Mouse (Mus musculus) hindbrain, embryonic 16.5 days (tissue): ENCODE measurements around the gene Hnrnpul2. TPM values are rescaled to one million over a fixed set of nuclear protein-coding genes. Genes with fewer than 3 reads are reported as not detected.
"Not testable (repeated sequence)": the region's sequence is repeated elsewhere in the genome, so short reads cannot be mapped to it uniquely, and the experiment has no call there.

Experiments
- ATAC-seq: fragments of 200-750 bp; cut with Nextera tagmentation; 2 replicates; pipeline ENCODE4 v1.8.0; 2017; ENCODE audit warnings: moderate TSS enrichment, moderate library complexity
- H3K27ac ChIP-seq: fragments of 300-500 bp; sonication (generic); 2 replicates; pipeline ENCODE4 v1.5.1; 2014; ENCODE audit warnings: low read depth, mild to moderate bottlenecking, control low read depth, low read length, moderate library complexity
- H3K27me3 ChIP-seq: fragments of 300-500 bp; sonication (generic); replicated peaks from 2 replicates; pipeline ENCODE4 v1.6.1; 2014; ENCODE audit warnings: low read length; ENCODE audit not compliant: control insufficient read depth, insufficient read depth
- H3K36me3 ChIP-seq: fragments of 300-500 bp; sonication (generic); 2 replicates; pipeline ENCODE4 v1.6.1; 2014; ENCODE audit warnings: mild to moderate bottlenecking, low read length, moderate library complexity, mixed read lengths; ENCODE audit not compliant: control insufficient read depth, insufficient read depth
- H3K4me1 ChIP-seq: fragments of 300-500 bp; sonication (generic); 2 replicates; pipeline ENCODE4 v1.6.1; 2014; ENCODE audit warnings: low read depth, low read length; ENCODE audit not compliant: control insufficient read depth, insufficient read depth
- H3K4me2 ChIP-seq: fragments of 300-500 bp; sonication (generic); 2 replicates; pipeline ENCODE4 v1.6.1; 2014; ENCODE audit warnings: mild to moderate bottlenecking, low read length, control low read depth, moderate library complexity
- H3K4me3 ChIP-seq: fragments of 300-500 bp; sonication (generic); 2 replicates; pipeline ENCODE4 v1.5.1; 2014; ENCODE audit warnings: mild to moderate bottlenecking, low read length, control low read depth, moderate library complexity
- H3K9ac ChIP-seq: fragments of 300-500 bp; sonication (generic); 2 replicates; pipeline ENCODE4 v1.6.1; 2014; ENCODE audit warnings: low read depth, mild to moderate bottlenecking, control low read depth, low read length, moderate library complexity
- H3K9me3 ChIP-seq: fragments of 300-500 bp; sonication (generic); 2 replicates; pipeline ENCODE4 v1.6.1; 2014; ENCODE audit warnings: mild to moderate bottlenecking, low read length, moderate library complexity; ENCODE audit not compliant: control insufficient read depth
- WGBS: fragments of 180-500 bp; shearing (Covaris S2); extraction: QIAGEN DNeasy Blood & Tissue Kit; methylation state at CpG from one replicate; pipeline ENCODE4 v1.1.7; 2014; 5-methylcytosine and 5-hydroxymethylcytosine counted together
- polyA plus RNA-seq: library from polyadenylated mRNA; unstranded; fragments of >200 nt; fragmentation: Nextera tagmentation; extraction: Ambion mirVana; gene quantifications from 2 replicates; pipeline ENCODE4 v1.2.1, GENCODE M21; 2015

The Hnrnpul2 gene
- polyA plus RNA-seq, 1 experiment from 2014 or later: 5.8 TPM

DNA sequence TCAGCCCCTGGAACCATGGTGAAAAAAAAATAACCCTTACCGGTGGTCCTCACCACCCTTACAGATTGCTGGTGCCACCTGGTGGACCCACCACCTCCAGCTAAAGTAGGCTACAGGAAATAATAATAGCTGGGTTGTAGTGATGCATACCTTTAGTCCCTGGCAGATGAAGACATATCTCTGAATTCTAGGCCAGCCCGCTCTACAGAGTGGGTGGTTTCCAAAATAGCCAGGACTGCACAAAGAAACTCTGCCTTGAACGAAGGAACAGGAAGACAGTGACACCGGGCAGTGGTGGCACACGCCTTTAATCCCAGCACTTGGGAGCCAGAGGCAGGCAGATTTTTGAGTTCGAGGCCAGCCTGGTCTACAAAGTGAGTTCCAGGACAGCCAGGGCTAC lies 44.5 kb downstream of the Hnrnpul2 start:
- no peak for ATAC-seq
- 85% methylated on average over 6 of the region's 6 CpGs for WGBS
- H3K36me3 ChIP-seq: no peaks in the 10 kb centered on the region
- H3K27me3 ChIP-seq: no peaks in the 10 kb centered on the region
- no peaks in the 10 kb centered on the region for H3K4me1 ChIP-seq
- no peak overlapping the region for H3K4me2 ChIP-seq
- no peak overlapping the region for H3K4me3 ChIP-seq
- no peak overlapping the region for H3K27ac ChIP-seq
- no peak overlapping the region for H3K9ac ChIP-seq
- no peaks in the 10 kb centered on the region for H3K9me3 ChIP-seq

DNA sequence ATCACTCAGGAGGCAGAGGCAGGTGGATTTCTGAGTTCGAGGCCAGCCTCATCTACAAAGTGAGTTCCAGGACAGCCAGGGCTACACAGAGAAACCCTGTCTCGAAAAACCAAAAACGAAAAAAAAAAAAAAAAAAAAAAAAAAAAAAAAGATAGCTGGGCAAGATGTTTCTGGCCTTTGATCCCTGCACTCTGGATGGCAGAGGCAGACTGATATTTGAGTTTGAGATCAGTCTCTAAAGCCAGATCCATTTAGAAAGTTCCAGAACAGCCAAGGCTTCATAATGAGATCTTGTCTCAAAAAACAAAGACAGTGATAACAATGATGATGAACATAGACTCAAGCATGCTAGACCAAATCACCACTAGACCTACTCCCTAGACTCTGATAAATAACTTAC lies 50.6 kb downstream of the Hnrnpul2 start:
- H3K27me3 ChIP-seq, H3K4me3 ChIP-seq, H3K9ac ChIP-seq, H3K27ac ChIP-seq, ATAC-seq, H3K9me3 ChIP-seq: not testable (repeated sequence)
- Histone ChIP-seq H3K4me2 (peak overlapping the region; percentile 62), H3K36me3 (peaks cover 18% of the 10 kb centered on the region), H3K4me1 (peaks cover 11% of the 10 kb centered on the region)
- 87% methylated on average over 3 of the region's 3 CpGs for WGBS

DNA sequence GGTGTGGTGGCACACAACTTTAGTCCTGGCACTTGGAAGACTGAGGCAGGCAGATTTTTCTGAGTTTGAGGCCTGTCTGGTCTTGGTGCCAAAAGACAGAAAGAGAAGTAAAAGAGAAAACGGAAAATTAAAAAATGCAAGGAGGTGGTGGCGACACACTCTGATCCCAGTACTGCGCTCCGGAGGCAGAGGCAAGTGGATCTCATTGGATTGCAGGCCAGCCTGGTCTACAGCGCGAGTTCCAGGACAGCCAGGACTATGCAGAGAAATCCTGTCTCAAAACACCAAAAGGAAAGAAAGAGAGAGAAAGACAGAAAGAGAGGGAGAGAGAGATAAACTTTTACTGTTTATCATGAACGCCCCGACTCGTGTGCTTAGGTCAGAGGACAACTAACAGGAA lies 51.0 kb downstream of the Hnrnpul2 start:
- peak; percentile 41 for ATAC-seq
- H3K27me3 ChIP-seq: no peaks in the 10 kb centered on the region
- H3K4me1 ChIP-seq: peaks cover 11% of the 10 kb centered on the region
- peak overlapping the region; percentile 75 for H3K4me3 ChIP-seq
- 58% methylated on average over 9 of the region's 9 CpGs for WGBS
- H3K36me3 ChIP-seq: peaks cover 22% of the 10 kb centered on the region
- H3K9ac ChIP-seq: peak overlapping the region; percentile 66
- peak overlapping the region; percentile 76; the same call in 1 of the 2 replicates for H3K27ac ChIP-seq
- H3K9me3 ChIP-seq: no peaks in the 10 kb centered on the region
- peak overlapping the region; percentile 62 for H3K4me2 ChIP-seq

DNA sequence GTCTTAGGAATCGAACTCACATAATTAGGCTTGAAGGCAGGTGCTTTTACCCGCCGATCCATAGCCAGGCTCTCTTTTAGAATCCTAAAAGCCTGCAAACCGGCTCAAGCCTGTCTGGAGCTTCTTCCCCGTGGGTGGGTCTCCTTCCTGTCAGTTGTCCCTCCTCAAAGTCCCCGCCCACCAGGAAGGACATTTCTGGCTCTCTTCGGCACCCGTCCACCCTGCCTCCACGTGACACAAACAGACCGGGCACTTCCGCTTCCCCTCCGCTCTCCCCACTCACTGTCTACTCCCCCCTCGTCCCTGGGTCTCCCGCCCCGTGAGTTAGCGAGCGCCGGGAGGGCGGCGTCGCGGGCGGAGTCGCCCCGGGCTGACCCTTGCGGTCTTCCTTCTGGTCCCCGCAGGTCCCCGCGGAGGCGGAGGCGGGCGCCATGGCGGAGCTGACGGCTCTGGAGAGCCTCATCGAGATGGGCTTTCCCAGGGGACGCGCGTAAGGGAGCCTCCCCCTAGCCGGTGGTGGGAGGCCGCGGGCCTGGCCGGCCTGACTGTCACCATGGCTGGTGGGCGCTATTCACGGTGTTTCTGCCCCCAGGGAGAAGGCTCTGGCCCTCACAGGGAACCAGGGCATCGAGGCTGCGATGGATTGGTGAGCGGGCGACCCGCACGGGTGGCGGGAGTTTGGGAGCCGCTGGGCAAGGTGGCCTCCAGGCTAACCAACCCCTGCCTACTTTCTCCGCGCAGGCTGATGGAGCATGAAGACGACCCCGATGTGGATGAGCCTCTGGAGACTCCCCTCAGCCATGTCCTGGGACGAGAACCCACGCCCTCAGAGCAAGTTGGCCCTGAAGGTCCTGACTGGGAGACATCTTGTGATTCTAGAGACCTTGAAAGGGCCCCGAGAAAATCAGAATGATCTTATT lies 51.7 kb downstream of the Hnrnpul2 start, which contains the start of gene Ubxn1:
Gene Ubxn1 (plus strand): TSS at position 230 of the 920 bp plus-strand sequence.
- peak within 1 kb of the TSS; percentile 86 for H3K9ac ChIP-seq
- peak within 1 kb of the TSS; percentile 76 for H3K27ac ChIP-seq
- ATAC-seq: peak; percentile 97
- H3K27me3 ChIP-seq: no peaks in the 10 kb centered on the region
- H3K36me3 ChIP-seq: peaks cover 25% of the 10 kb centered on the region
- 2% methylated on average over 59 of the region's 59 CpGs for WGBS
- H3K4me2 ChIP-seq: peak within 1 kb of the TSS; percentile 81
- H3K9me3 ChIP-seq: no peaks in the 10 kb centered on the region
- H3K4me3 ChIP-seq: peak within 1 kb of the TSS; percentile 75
- H3K4me1 ChIP-seq: peaks cover 11% of the 10 kb centered on the region

DNA sequence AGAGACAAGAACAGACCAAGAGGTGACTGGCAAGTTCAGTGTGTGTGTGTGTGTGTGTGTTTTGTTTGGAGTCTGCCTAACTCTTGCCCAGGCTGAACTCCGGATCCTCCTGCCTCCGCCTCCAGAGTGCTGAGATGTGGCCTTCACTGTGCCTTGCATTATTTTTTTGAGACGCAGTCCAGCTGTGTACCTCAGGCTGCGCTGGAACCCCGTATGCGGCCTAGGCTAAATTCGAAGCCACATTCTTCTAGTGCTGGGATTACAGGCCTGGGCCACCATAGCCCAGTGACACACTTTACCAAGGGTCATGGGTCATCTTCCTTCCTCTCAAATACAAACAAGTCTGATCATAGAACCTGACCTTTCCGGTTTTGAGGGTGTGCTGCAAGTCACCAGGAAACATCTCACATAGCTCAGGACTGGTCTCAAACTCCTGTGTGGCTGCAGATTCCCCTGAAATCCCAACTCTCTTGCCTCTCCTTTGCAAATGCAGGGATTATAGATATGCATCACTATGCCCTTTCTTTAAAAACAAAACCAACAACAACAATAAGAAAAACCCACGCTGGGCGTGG lies 52.5 kb downstream of the Hnrnpul2 start:
- peak overlapping the region; percentile 81 for H3K4me2 ChIP-seq
- no peaks in the 10 kb centered on the region for H3K9me3 ChIP-seq
- H3K36me3 ChIP-seq: peaks cover 26% of the 10 kb centered on the region
- H3K4me1 ChIP-seq: peaks cover 11% of the 10 kb centered on the region
- H3K4me3 ChIP-seq: peak overlapping the region; percentile 75
- no peak overlapping the region for H3K27ac ChIP-seq
- H3K9ac ChIP-seq: peak overlapping the region; percentile 86
- ATAC-seq: no peak
- no peaks in the 10 kb centered on the region for H3K27me3 ChIP-seq
- WGBS: 78% methylated on average over 10 of the region's 10 CpGs

DNA sequence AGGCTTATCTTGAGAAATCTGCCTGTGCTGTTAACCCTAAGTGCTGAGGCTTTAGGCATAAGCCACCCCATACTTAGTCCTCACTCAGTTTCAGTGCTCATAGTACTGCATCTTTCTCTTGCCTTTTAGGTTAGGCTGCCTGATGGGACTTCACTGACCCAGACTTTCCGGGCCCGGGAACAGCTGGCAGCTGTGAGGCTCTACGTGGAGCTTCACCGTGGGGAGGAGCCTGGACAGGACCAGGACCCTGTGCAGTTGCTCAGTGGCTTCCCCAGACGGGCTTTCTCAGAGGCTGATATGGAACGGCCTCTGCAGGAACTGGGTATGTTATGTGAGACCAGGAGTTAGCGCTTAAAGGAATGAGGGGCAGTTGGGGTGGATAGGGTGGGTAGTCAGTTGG lies 55.2 kb downstream of the Hnrnpul2 start:
- Histone ChIP-seq H3K4me2 (no peak overlapping the region), H3K4me3 (no peak overlapping the region), H3K9ac (no peak overlapping the region), H3K36me3 (peaks cover 30% of the 10 kb centered on the region), H3K4me1 (peaks cover 18% of the 10 kb centered on the region), H3K9me3 (no peaks in the 10 kb centered on the region), H3K27ac (no peak overlapping the region), H3K27me3 (no peaks in the 10 kb centered on the region)
- WGBS: 96% methylated on average over 7 of the region's 7 CpGs
- no peak for ATAC-seq

DNA sequence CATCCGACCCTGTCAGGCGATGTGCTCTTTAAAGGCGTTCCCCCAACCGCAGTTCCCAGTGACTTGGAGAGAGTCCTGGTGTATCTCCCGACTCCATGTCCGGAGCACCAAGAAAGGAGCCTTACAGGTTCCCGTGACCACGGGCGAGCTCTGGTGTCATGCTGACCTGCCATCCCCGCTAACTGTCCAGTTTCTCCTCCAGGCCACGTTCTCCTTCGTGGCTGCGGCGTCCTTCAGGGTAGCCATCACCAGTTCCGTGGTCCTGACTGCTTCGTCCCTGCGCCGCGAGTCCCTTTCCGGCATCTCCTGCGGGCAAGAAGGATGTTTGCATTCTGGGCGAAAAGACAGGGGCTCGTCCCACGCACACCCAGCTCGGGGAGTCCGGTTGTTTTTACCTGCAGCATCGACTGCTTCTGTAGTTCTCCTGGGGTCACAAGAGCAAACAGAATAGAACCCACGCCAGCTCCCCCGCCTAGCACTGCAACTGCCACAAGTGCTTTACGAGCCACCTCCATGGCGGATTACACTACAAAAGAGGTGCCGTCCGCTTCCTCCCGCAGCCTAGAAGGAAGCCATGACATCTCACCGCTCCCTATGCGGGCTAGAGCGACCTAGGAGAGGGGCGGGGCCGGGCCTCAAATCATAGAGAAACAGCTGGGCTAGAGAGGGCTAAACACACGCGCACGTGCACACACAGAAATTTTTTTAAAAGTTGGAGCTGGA lies 60.7 kb downstream of the Hnrnpul2 start, which contains the start of gene Uqcc3:
Gene Uqcc3 (minus strand): TSS at position 613 of the 723 bp plus-strand sequence.
- no peaks in the 10 kb centered on the region for H3K9me3 ChIP-seq
- peak; percentile 96 for ATAC-seq

DNA sequence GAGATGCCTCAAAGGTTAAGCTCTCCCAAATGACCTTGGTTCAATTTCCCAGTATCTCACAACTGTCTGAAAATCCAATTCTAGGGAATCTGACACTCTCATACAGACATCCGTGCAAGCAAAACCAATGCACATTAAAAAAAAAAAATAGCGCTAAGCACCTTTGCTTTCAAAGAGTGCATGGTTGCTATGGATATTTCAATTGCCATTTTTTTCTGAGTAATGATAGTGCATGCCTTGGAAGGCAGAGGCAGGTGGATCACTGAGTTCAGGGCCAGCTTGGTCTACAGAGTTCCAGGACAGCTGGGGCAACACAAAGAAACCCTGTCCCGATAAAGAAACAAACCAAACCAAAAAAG lies 61.2 kb downstream of the Hnrnpul2 start:
- Histone ChIP-seq H3K27me3 (no peaks in the 10 kb centered on the region), H3K4me1 (peaks cover 9% of the 10 kb centered on the region), H3K27ac (peak overlapping the region; percentile 81), H3K4me2 (peak overlapping the region; percentile 86), H3K9ac (peak overlapping the region; percentile 77), H3K4me3 (peak overlapping the region; percentile 62), H3K36me3 (peaks cover 7% of the 10 kb centered on the region; the same call in 1 of the 2 replicates), H3K9me3 (no peaks in the 10 kb centered on the region)
- 23% methylated on average over 3 of the region's 3 CpGs for WGBS
- ATAC-seq: no peak

More for the DNA sequence above, 60.7 kb downstream of the Hnrnpul2 start, which contains the start of gene Uqcc3:
- Histone ChIP-seq H3K27ac (peak within 1 kb of the TSS; percentile 81), H3K4me1 (peaks cover 9% of the 10 kb centered on the region), H3K4me3 (peak within 1 kb of the TSS; percentile 62), H3K9ac (peak within 1 kb of the TSS; percentile 77), H3K27me3 (no peaks in the 10 kb centered on the region), H3K36me3 (peaks cover 11% of the 10 kb centered on the region; the same call in 1 of the 2 replicates), H3K4me2 (peak within 1 kb of the TSS; percentile 86)
- under 1% methylated on average over 42 of the region's 42 CpGs for WGBS
